Mouse (Mus musculus): ENCODE data around the gene Trim67.

The Trim67 gene

GRCm38 (mm10) chr8:124878141-124878540 lies 85.2 kb downstream of the Trim67 start:
- DNase-seq (ENCODE audit: low spot score), result no peak

GRCm38 (mm10) chr8:124878946-124879526 lies 86.1 kb downstream of the Trim67 start:
- DNase-seq (ENCODE audit: low spot score), result no peak

All from embryo, embryonic 10.5 days (tissue).